Mouse (Mus musculus) ES-Bruce4 (cell line): ENCODE measurements around the gene Zfp385c.

Source experiments
- CTCF ChIP-seq: IDR thresholded peaks from one replicate; pipeline ENCODE4 v1.8.1; 2011; ENCODE audit warnings: low read depth, low read length
- EP300 ChIP-seq: IDR thresholded peaks from 2 replicates; pipeline ENCODE4 v1.6.1; 2011; ENCODE audit warnings: low read depth, low read length; ENCODE audit not compliant: insufficient read depth
- POLR2A ChIP-seq: IDR thresholded peaks from one replicate; pipeline ENCODE4 v1.8.1; 2011; ENCODE audit warnings: low read length; ENCODE audit not compliant: insufficient read depth

DNA sequence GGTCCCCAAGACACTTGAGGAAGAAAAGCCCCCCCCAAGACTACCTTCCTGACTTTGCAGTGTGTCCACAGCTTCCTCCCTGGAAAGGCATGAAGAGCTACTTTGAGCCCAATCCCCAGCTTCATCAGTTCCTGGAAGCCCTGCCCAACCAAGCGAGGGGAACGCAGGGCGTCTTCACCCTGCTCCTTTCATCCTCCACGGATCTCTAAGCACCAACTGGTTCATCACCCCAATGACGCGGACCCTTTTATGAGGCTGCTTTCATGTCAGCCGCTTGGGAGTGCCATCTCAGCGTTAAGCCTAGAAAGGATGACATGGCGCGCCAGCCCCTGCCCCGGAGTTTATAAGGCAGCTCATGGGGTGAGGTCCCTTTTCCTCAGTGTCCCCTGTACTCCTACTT is 72.3 kb downstream of the Zfp385c start, which contains the start of gene Dnajc7:
- TF ChIP-seq CTCF (no peak), EP300 (no peak), POLR2A (no peak)
